Mouse (Mus musculus) testis, adult 2 months (tissue): ENCODE results near the gene Fam222b. TPM values are rescaled to one million over a fixed set of nuclear protein-coding genes. Genes with fewer than 3 reads are reported as not detected.

Experiments used
- H3K27ac ChIP-seq: fragments of 200-500 bp; 2 replicates; pipeline ENCODE4 v1.5.1; 2012; ENCODE audit warnings: low read depth, low read length; ENCODE audit not compliant: control insufficient read depth, insufficient read depth
- H3K27me3 ChIP-seq: fragments of 200-500 bp; 2 replicates; pipeline ENCODE4 v1.6.1; 2012; ENCODE audit warnings: mild to moderate bottlenecking, low read length, moderate library complexity; ENCODE audit not compliant: control insufficient read depth, insufficient read depth
- H3K36me3 ChIP-seq: fragments of 200-500 bp; 2 replicates; pipeline ENCODE4 v1.6.1; 2012; ENCODE audit warnings: mild to moderate bottlenecking, low read length; ENCODE audit not compliant: control insufficient read depth, insufficient read depth
- H3K4me1 ChIP-seq: fragments of 200-500 bp; 2 replicates; pipeline ENCODE4 v1.6.1; 2012; ENCODE audit warnings: low read length; ENCODE audit not compliant: control insufficient read depth, insufficient read depth
- H3K4me3 ChIP-seq: fragments of 200-500 bp; 2 replicates; pipeline ENCODE4 v1.5.1; 2012; ENCODE audit warnings: low read depth, mild to moderate bottlenecking, low read length, moderate library complexity, mixed read lengths; ENCODE audit not compliant: control insufficient read depth
- CTCF ChIP-seq: fragments of 200-500 bp; IDR thresholded peaks from 2 replicates; pipeline ENCODE4 v1.5.1; 2012; ENCODE audit warnings: low read depth, mild to moderate bottlenecking, inconsistent platforms, low read length, moderate library complexity; ENCODE audit not compliant: control insufficient read depth, insufficient read depth, insufficient replicate concordance
- POLR2A ChIP-seq: fragments of 200-500 bp; IDR thresholded peaks from 2 replicates; pipeline ENCODE4 v1.6.1; 2012; ENCODE audit warnings: low read depth, mild to moderate bottlenecking, inconsistent platforms, low read length, moderate library complexity; ENCODE audit not compliant: control insufficient read depth
- polyA plus RNA-seq: library from polyadenylated mRNA; depleted of rRNA; stranded (reverse); fragments of >200 nt; gene quantifications from 2 replicates; pipeline ENCODE4 v1.2.3, GENCODE M21; 2012

Gene Fam222b
- polyA plus RNA-seq, 1 experiment = 11.7 TPM

DNA sequence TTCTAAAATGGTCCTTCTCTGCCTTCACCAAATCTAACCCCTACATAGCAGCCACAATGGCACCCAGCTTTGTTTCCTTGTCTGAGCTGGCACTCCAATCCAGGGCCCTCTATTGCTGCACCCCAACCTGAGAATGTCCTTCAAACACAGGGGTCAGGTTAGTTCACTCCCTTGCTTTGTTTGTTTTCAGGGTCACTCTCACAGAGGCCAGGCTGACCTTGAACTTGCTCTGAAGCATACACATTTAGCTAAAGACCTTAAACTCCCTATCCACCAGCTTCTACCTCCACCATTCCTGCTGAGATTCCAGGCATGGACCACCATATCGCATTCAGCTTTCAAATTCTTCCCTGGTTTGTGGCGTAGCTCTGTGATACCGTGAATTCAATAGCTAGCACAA, 80.0 kb downstream of the Fam222b start:
- Histone ChIP-seq H3K4me1 (peaks cover 21% of the 10 kb centered on the region), H3K27me3 (no peaks in the 10 kb centered on the region), H3K36me3 (no peaks in the 10 kb centered on the region; the same call in 1 of the 2 replicates), H3K4me3 (no peak overlapping the region), H3K27ac (no peak overlapping the region)
- TF ChIP-seq POLR2A (no peak), CTCF (no peak)

- H3K27ac ChIP-seq = no peak overlapping the region
- peaks cover 1% of the 10 kb centered on the region for H3K36me3 ChIP-seq
- no peaks in the 10 kb centered on the region for H3K27me3 ChIP-seq
- TF ChIP-seq CTCF (no peak), POLR2A (no peak)
- H3K4me3 ChIP-seq = peak overlapping the region; percentile 88
- H3K4me1 ChIP-seq = peaks cover 21% of the 10 kb centered on the region
Measured at GRCm38 (mm10) chr11:78175771-78176401, 81.4 kb downstream of the Fam222b start.

DNA sequence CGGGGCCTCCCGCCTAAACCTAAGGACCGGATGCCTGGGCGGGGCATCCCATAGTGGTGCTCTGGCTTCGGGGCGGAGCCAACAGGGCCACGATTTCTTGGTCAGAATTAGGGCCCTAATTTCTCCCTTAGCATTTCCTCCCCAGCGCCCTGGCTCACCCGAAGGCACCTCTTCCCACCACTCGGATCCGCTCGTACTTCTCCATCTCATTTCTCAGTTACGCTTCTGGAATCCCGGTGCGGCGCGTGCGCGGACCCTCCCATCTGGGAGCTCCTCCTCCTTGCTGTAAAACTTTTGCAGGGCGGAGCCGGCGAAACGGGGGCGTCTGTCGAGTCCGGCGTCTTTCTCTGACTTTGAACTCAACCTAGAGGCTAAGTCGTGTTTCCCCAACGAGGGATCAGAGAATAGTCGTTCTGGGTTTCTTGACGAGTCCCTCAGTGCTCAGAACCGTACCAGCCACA, 82.0 kb downstream of the Fam222b start, which contains the start of the genes Nek8 and Tlcd1:
Gene Nek8, minus strand, starts transcription at position 274 of the 461 bp plus-strand sequence.
Gene Tlcd1, plus strand, starts transcription at position 310 of the 461 bp plus-strand sequence.
- no peaks in the 10 kb centered on the region for H3K27me3 ChIP-seq
- peaks cover 1% of the 10 kb centered on the region for H3K36me3 ChIP-seq
- peak within 1 kb of the TSS; percentile 88 for H3K4me3 ChIP-seq
- peaks cover 21% of the 10 kb centered on the region for H3K4me1 ChIP-seq
- H3K27ac ChIP-seq = peak within 1 kb of the TSS; percentile 88
- TF ChIP-seq POLR2A (no peak), CTCF (no peak)

GRCm38 (mm10) chr11:78176905-78177331, 82.5 kb downstream of the Fam222b start:
- Histone ChIP-seq H3K27me3 (no peaks in the 10 kb centered on the region), H3K36me3 (peaks cover 1% of the 10 kb centered on the region), H3K27ac (peak overlapping the region; percentile 88), H3K4me1 (peaks cover 21% of the 10 kb centered on the region), H3K4me3 (peak overlapping the region; percentile 88)
- no peak for TF ChIP-seq POLR2A
- TF ChIP-seq CTCF = no peak

DNA sequence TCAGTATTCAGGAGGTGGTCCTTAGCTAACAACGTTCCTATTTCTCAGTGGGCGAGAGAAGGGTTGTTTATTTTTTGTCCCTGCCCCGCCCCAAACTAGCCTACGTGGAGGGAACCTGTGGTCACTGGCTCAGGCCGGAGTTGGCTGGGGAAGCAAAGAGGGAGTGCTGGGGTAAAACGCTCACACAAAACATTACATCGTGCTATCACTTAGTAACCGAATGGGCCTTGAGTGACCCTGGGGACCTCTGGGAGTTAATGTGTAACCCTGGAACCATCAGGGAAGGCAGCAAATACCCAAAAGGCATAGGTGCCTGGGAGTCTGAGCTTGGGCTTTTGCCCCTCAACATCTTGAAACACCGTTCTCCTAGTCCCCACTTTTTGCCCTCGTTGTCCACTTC, 83.0 kb downstream of the Fam222b start:
- no peaks in the 10 kb centered on the region for H3K27me3 ChIP-seq
- H3K27ac ChIP-seq = peak overlapping the region; percentile 88
- TF ChIP-seq CTCF = no peak
- no peak for TF ChIP-seq POLR2A
- H3K4me1 ChIP-seq = peaks cover 21% of the 10 kb centered on the region
- peak overlapping the region; percentile 88 for H3K4me3 ChIP-seq
- peaks cover 1% of the 10 kb centered on the region for H3K36me3 ChIP-seq

GRCm38 (mm10) chr11:78177903-78178858, 83.7 kb downstream of the Fam222b start:
- peak; percentile 96 for TF ChIP-seq CTCF
- peak; percentile 37; the same call in 1 of the 2 replicates for TF ChIP-seq POLR2A
- H3K4me1 ChIP-seq = peaks cover 25% of the 10 kb centered on the region
- peak overlapping the region; percentile 88 for H3K27ac ChIP-seq
- peak overlapping the region; percentile 88 for H3K4me3 ChIP-seq
- H3K36me3 ChIP-seq = peaks cover 1% of the 10 kb centered on the region
- no peaks in the 10 kb centered on the region for H3K27me3 ChIP-seq

- Histone ChIP-seq H3K27me3 (no peaks in the 10 kb centered on the region), H3K36me3 (peaks cover 1% of the 10 kb centered on the region), H3K4me3 (peak overlapping the region; percentile 88), H3K4me1 (peaks cover 25% of the 10 kb centered on the region), H3K27ac (peak overlapping the region; percentile 85)
- TF ChIP-seq CTCF (no peak), POLR2A (no peak; the same call in 1 of the 2 replicates)
Measured at GRCm38 (mm10) chr11:78178859-78179437, 84.5 kb downstream of the Fam222b start.
